Mouse (Mus musculus) CH12.LX (cell line): ENCODE data around the gene Oosp3. TPM values are rescaled to one million over a fixed set of nuclear protein-coding genes. Genes with fewer than 3 reads are reported as not detected.
A peak's percentile ranks its signal among the peaks of the same experiment; 100 is the strongest.

Experiments used
- DNase-seq: peaks from one replicate; pipeline ENCODE4 v3.0.0-alpha.2; 2013; ENCODE audit errors: extremely low read depth
- H3K27ac ChIP-seq: 2 replicates; pipeline ENCODE4 v1.5.1; 2012; ENCODE audit warnings: low read depth, mild to moderate bottlenecking, control low read depth, moderate library complexity; ENCODE audit not compliant: insufficient read depth
- H3K27me3 ChIP-seq: replicated peaks from 2 replicates; pipeline ENCODE3; 2012; ENCODE audit warnings: inconsistent platforms
- H3K36me3 ChIP-seq, 2 experiments: replicated peaks in 1 of 2; 2 replicates each; pipeline versions ENCODE3 to v1.6.1; 2012; ENCODE audit warnings: inconsistent platforms in 1 of 2, low read length in 1 of 2, mild to moderate bottlenecking in 1 of 2, mixed read lengths in 1 of 2, moderate library complexity in 1 of 2; ENCODE audit not compliant: control insufficient read depth in 1 of 2, insufficient read depth in 1 of 2
- H3K4me1 ChIP-seq, 2 experiments: 2 replicates each; pipeline ENCODE4 v1.6.1; 2012; ENCODE audit warnings: inconsistent platforms in 1 of 2, moderate library complexity in 1 of 2; ENCODE audit not compliant: insufficient read depth in 2 of 2, control insufficient read depth in 1 of 2
- H3K4me2 ChIP-seq: 2 replicates; pipeline ENCODE4 v1.6.1; 2012; ENCODE audit warnings: low read depth, mild to moderate bottlenecking, control low read depth; ENCODE audit not compliant: poor library complexity, insufficient read depth, severe bottlenecking
- H3K4me3 ChIP-seq, 3 experiments: fragments of 150-350 bp in 1 of 3; sonication (generic) in 1 of 3; replicated peaks in 1 of 3; 2 replicates each; pipeline versions ENCODE3 to v1.5.1; 2011 to 2012; ENCODE audit warnings: low read depth in 2 of 3, low read length in 2 of 3, mild to moderate bottlenecking in 2 of 3, moderate library complexity in 2 of 3, control low read depth in 1 of 3, improper control_type of control experiment in 1 of 3, inconsistent platforms in 1 of 3, mixed read lengths in 1 of 3; ENCODE audit not compliant: poor library complexity in 1 of 3
- H3K79me2 ChIP-seq: replicated peaks from 2 replicates; pipeline ENCODE4 v1.6.1; 2012; ENCODE audit warnings: mild to moderate bottlenecking, moderate library complexity; ENCODE audit not compliant: control insufficient read depth, poor library complexity, insufficient read depth, severe bottlenecking; ENCODE audit errors: extremely low read depth
- H3K9ac ChIP-seq: 2 replicates; pipeline ENCODE4 v1.6.1; 2012; ENCODE audit warnings: low read depth, mild to moderate bottlenecking, control low read depth, moderate library complexity; ENCODE audit not compliant: insufficient read depth
- H3K9me3 ChIP-seq: replicated peaks from 2 replicates; pipeline ENCODE3; 2012; ENCODE audit warnings: low read length, inconsistent platforms, mixed read lengths
- BHLHE40 ChIP-seq: IDR thresholded peaks from 2 replicates; pipeline ENCODE4 v1.6.1; 2011; ENCODE audit warnings: mild to moderate bottlenecking, low read depth, low read length, improper control_type of control experiment
- CHD2 ChIP-seq: IDR thresholded peaks from 2 replicates; pipeline ENCODE4 v1.6.1; 2011; ENCODE audit warnings: low read length, improper control_type of control experiment
- CTCF ChIP-seq, 2 experiments: IDR thresholded peaks in 1 of 2; conservative IDR thresholded peaks in 1 of 2; 2 replicates each; pipeline ENCODE4 v1.5.1; 2011 to 2012; ENCODE audit warnings: low read depth in 2 of 2, low read length in 2 of 2, improper control_type of control experiment in 1 of 2, inconsistent platforms in 1 of 2, mild to moderate bottlenecking in 1 of 2, moderate library complexity in 1 of 2
- E2F4 ChIP-seq: IDR thresholded peaks from 2 replicates; pipeline ENCODE4 v1.6.1; 2011; ENCODE audit warnings: low read depth, low read length, improper control_type of control experiment; ENCODE audit not compliant: insufficient replicate concordance
- ELF1 ChIP-seq: IDR thresholded peaks from 2 replicates; pipeline ENCODE4 v1.6.1; 2014; ENCODE audit warnings: low read depth, mild to moderate bottlenecking, inconsistent platforms, low read length, improper control_type of control experiment
- EP300 ChIP-seq: IDR thresholded peaks from 2 replicates; pipeline ENCODE4 v1.6.1; 2011; ENCODE audit warnings: low read length, improper control_type of control experiment
- ETS1 ChIP-seq: conservative IDR thresholded peaks from 2 replicates; pipeline ENCODE4 v1.6.1; 2012; ENCODE audit warnings: low read depth, mild to moderate bottlenecking, inconsistent platforms, low read length, improper control_type of control experiment, moderate library complexity
- IRF4 ChIP-seq: IDR thresholded peaks from 2 replicates; pipeline ENCODE4 v1.6.1; 2014; ENCODE audit warnings: low read depth, mild to moderate bottlenecking, inconsistent platforms, low read length, improper control_type of control experiment
- JUN ChIP-seq: IDR thresholded peaks from 2 replicates; pipeline ENCODE4 v1.6.1; 2011; ENCODE audit warnings: low read depth, mild to moderate bottlenecking, low read length, improper control_type of control experiment, moderate library complexity; ENCODE audit not compliant: insufficient read depth
- JUND ChIP-seq: conservative IDR thresholded peaks from 2 replicates; pipeline ENCODE4 v1.6.1; 2011; ENCODE audit warnings: low read depth, low read length, improper control_type of control experiment
- MAFK ChIP-seq: IDR thresholded peaks from 2 replicates; pipeline ENCODE4 v1.6.1; 2011; ENCODE audit warnings: low read length, improper control_type of control experiment; ENCODE audit not compliant: insufficient replicate concordance
- MAX ChIP-seq: IDR thresholded peaks from 2 replicates; pipeline ENCODE4 v1.6.1; 2011; ENCODE audit warnings: low read length, improper control_type of control experiment
- MEF2A ChIP-seq: IDR thresholded peaks from 2 replicates; pipeline ENCODE4 v1.6.1; 2014; ENCODE audit warnings: low read depth, mild to moderate bottlenecking, inconsistent platforms, low read length, improper control_type of control experiment, borderline replicate concordance
- POLR2A ChIP-seq: IDR thresholded peaks from 2 replicates; pipeline ENCODE4 v1.6.1; 2011; ENCODE audit warnings: low read depth, mild to moderate bottlenecking, improper control_type of control experiment, low read length
- RAD21 ChIP-seq: IDR thresholded peaks from 2 replicates; pipeline ENCODE4 v1.6.1; 2011; ENCODE audit warnings: low read depth, mild to moderate bottlenecking, low read length, improper control_type of control experiment, moderate library complexity
- RCOR1 ChIP-seq: conservative IDR thresholded peaks from 2 replicates; pipeline ENCODE4 v1.6.1; 2012; ENCODE audit warnings: low read depth, mild to moderate bottlenecking, inconsistent platforms, low read length, improper control_type of control experiment
- SIN3A ChIP-seq: IDR thresholded peaks from 2 replicates; pipeline ENCODE4 v1.6.1; 2012; ENCODE audit warnings: low read length, improper control_type of control experiment, inconsistent platforms
- SMC3 ChIP-seq: IDR thresholded peaks from 2 replicates; pipeline ENCODE4 v1.6.1; 2011; ENCODE audit warnings: low read depth, low read length, improper control_type of control experiment
- TBP ChIP-seq: conservative IDR thresholded peaks from 2 replicates; pipeline ENCODE4 v1.6.1; 2011; ENCODE audit warnings: low read depth, low read length, improper control_type of control experiment
- TCF12 ChIP-seq: IDR thresholded peaks from 2 replicates; pipeline ENCODE4 v1.6.1; 2014; ENCODE audit warnings: low read depth, mild to moderate bottlenecking, inconsistent platforms, low read length, improper control_type of control experiment
- USF1 ChIP-seq: IDR thresholded peaks from 2 replicates; pipeline ENCODE4 v1.6.1; 2014; ENCODE audit warnings: low read depth, mild to moderate bottlenecking, inconsistent platforms, low read length, improper control_type of control experiment
- ZKSCAN1 ChIP-seq: IDR thresholded peaks from 2 replicates; pipeline ENCODE4 v1.6.1; 2012; ENCODE audit warnings: low read depth, inconsistent platforms, low read length, improper control_type of control experiment, borderline replicate concordance
- ZNF384 ChIP-seq: IDR thresholded peaks from 2 replicates; pipeline ENCODE4 v1.6.1; 2012; ENCODE audit warnings: low read depth, low read length, improper control_type of control experiment, inconsistent platforms
- dilution Hi-C: fragments of 300-500 bp; cut with MboI; formaldehyde crosslinking; loops from 2 replicates; pipeline ENCODE4 v1.14.3; 2020; ENCODE audit warnings: low sequenced_read_pairs; ENCODE audit not compliant: extremely low pct_unique_long_range_greater_than_20kb, extremely low pct_ligation_motif_present
- in situ Hi-C: fragments of 300-500 bp; cut with MboI; formaldehyde crosslinking; loops from 3 replicates; pipeline ENCODE4 v1.14.3; 2019; ENCODE audit warnings: low sequenced_read_pairs, low pct_ligation_motif_present, low pct_unique_long_range_greater_than_20kb, mixed read lengths
- polyA plus RNA-seq: library from polyadenylated mRNA; unstranded; fragments of >175 nt; gene quantifications from 2 replicates; pipeline ENCODE4 v1.2.1, GENCODE M21; 2012; ENCODE audit warnings: low read depth; ENCODE audit not compliant: insufficient read length
- total RNA-seq, 2 experiments: library from RNA; depleted of rRNA; stranded (reverse); fragments of 300-350 nt in 1 of 2; fragments of >200 nt in 1 of 2; gene quantifications; 2 replicates each; pipeline ENCODE4 v1.2.3; 2012 to 2014

Gene Oosp3
- total and polyA plus RNA-seq, 3 experiments, result not detected

DNA sequence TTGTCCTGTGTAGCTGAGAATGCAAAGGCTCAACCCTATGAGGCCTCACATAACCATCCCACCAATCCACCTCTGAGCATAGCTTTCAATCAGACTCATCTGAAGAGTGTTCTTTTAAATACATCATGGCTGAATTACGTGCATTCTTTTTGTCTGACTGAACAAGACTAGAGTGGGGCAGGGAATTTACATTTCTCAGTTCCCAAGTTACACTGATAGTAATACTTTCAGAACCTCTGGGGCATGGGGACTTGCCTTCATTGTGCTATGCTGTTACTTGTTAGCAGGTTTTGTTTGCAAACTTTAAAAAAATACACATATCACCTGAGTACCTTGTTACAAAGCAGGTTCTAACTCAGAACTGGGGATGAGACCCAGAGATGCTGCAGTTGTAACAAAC is 5.4 kb upstream of the Oosp3 start:
- no peaks in the 10 kb centered on the region for H3K79me2 ChIP-seq
- no peak for TF ChIP-seq RCOR1
- 0 out of 2 replicates have a peak, but pooled peaks have one; percentile 38 for TF ChIP-seq SIN3A
- TF ChIP-seq SMC3, result no peak
- no peak for TF ChIP-seq MEF2A
- TF ChIP-seq ELF1, result no peak
- no peak for TF ChIP-seq TCF12
- TF ChIP-seq ETS1, result peak; percentile 57; the same call in 1 of the 2 replicates
- TF ChIP-seq IRF4, result peak; percentile 97
- TF ChIP-seq TBP, result 0 out of 2 replicates have a peak, but pooled peaks have one; percentile 32
- TF ChIP-seq ZNF384, result peak; percentile 49; the same call in 1 of the 2 replicates
- no peak; the same call in 1 of the 2 replicates for TF ChIP-seq RAD21
- TF ChIP-seq CHD2, result peak; percentile 72; the same call in 1 of the 2 replicates
- no peak for TF ChIP-seq USF1
- TF ChIP-seq BHLHE40, result peak; percentile 15; the same call in 1 of the 2 replicates
- no peak for TF ChIP-seq MAFK
- TF ChIP-seq ZKSCAN1, result no peak
- TF ChIP-seq JUND, result 0 out of 2 replicates have a peak, but pooled peaks have one; percentile 11
- TF ChIP-seq MAX, result no peak
- TF ChIP-seq EP300, result peak; percentile 95
- peak; percentile 18; the same call in 1 of the 2 replicates for TF ChIP-seq JUN
- TF ChIP-seq POLR2A, result no peak
- no peak for TF ChIP-seq E2F4
- TF ChIP-seq CTCF (conservative IDR thresholded peaks at IDR 0.05 in 1 of 2, IDR thresholded peaks at IDR 0.05 in 1 of 2; ENCODE audit: low read depth in 2 of 2, low read length in 2 of 2), result no peak
- H3K36me3 ChIP-seq, result peaks cover 0 to 21% of the 10 kb centered on the region in 2 experiments
- peak; percentile 68 for DNase-seq
- H3K9ac ChIP-seq, result peak overlapping the region; percentile 80
- no peaks in the 10 kb centered on the region for H3K9me3 ChIP-seq
- peak overlapping the region; percentile 79 for H3K27ac ChIP-seq
- dilution Hi-C loops, result no loop called here
- H3K4me3 ChIP-seq, result peak overlapping the region in 2 of 3 experiments; percentile 18 to 52
- in situ Hi-C loops, result loop anchor here (10.0 kb wide), 1 partner anchor 77 kb away; no protein-coding TSS in a partner anchor
- no peaks in the 10 kb centered on the region for H3K27me3 ChIP-seq
- peaks cover 3 to 43% of the 10 kb centered on the region in 2 experiments for H3K4me1 ChIP-seq
- peak overlapping the region; percentile 66 for H3K4me2 ChIP-seq
